Mouse (Mus musculus) frontal cortex, postnatal 14 days (tissue): Measurements from ENCODE around the gene Esam.

Source experiments
- DNase-seq, 2 experiments: peaks; one replicate each; pipeline ENCODE4 v3.0.0; 2022; ENCODE audit warnings: low spot score in 2 of 2

The Esam gene

GRCm38 (mm10) chr9:37554279-37554678 is 26.4 kb downstream of the Esam start:
- no peak for DNase-seq

GRCm38 (mm10) chr9:37554838-37555748 is 27.2 kb downstream of the Esam start, which contains the start of gene Siae:
TSS of gene Siae (plus strand) at chr9:37555698.
- DNase-seq = no peak

GRCm38 (mm10) chr9:37556366-37556765 is 28.5 kb downstream of the Esam start:
- no peak for DNase-seq

DNA sequence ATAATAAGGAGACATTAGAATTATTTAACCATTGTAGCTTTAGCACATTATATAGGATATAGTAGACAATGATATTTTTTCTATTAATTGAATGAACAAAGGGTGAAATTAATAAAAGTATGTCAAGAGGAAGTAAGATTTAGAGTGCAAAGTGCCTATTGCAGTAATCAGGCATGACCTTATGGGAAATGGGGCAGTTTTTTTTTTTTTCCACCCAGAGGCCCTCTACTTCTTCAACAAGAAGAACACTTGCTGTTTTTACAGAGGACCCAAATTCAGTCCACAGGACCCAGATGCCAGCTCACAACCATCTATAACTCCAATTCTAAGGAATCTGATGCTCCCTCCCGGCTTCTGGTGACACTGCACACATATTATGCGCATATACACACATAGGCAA is 32.7 kb downstream of the Esam start:
- no peak for DNase-seq

DNA sequence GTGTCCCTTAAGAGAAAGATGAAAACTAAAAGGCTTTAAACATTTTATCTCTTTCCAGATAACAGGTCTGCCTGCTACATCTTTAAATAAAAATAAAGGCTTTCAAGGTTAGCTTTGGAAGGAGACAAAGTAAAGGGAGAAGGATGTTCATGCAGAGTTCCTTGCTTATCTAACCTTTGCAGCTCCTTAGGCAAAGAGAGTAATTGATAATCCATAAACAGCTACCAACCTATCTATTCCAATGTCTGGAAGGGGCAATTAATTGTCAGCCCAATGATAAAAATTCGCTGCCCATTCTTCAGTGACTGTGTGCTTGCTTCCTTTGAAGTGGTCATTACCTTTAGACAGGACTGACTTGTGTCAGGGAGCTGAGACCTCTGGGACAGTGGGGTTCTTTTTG is 35.9 kb downstream of the Esam start:
- no peak for DNase-seq

- no peak for DNase-seq
Measured at GRCm38 (mm10) chr9:37567019-37567418, 39.1 kb downstream of the Esam start.

DNA sequence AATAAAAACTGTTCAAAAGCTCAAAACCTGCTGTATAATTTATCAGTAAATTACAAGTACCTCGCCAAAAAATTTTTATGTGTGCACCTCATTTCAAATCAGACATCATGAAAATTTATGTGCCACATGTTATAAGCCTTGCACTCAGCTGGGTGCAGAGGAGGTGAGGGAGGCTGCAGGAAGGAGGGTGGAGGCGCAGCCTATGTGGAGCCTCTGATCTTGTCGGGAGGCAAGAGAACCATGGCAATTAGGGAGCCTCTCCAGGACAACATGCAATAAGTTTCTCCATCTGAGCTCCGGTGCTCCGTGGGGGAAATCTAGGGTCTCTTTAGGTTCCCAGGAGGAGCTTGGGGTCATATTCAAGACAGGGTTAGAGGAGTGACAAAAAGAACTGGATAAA is 39.6 kb downstream of the Esam start:
- no peak for DNase-seq

- DNase-seq = peak; percentile 49 to 64
Measured at GRCm38 (mm10) chr9:37567892-37568604, 40.2 kb downstream of the Esam start.

DNA sequence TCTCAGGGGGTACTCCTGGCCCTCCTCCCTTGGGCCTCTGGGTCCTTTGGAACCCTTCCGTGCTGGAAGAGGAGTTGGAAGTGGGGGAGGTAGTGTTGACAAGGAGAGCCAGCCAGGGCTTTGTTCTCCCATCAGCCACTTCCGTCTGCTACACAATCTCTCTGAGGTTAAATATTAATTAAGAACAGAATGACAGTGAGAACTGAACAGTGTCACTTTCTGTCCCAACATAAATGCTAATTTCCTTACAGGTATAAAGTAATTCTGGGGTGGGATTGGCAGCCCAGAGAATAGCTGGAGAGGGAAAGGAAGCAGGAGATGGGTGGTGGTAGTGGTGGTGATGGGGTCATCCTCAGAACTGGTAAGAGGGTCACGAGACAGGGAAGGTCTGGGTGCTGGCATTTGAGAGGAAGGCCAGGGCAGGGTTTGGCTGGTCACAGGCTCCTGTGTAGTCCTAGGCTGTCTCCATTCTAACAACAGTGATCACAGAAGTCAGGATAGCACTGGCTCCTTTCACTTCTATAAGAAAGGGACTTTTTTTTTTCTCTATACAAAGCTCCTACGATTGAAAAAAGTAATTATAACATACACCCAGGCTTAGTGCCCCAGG is 40.8 kb downstream of the Esam start:
- DNase-seq = no peak

GRCm38 (mm10) chr9:37569231-37569835 is 41.5 kb downstream of the Esam start:
- no peak for DNase-seq

GRCm38 (mm10) chr9:37572204-37572876 is 44.5 kb downstream of the Esam start:
- no peak for DNase-seq

DNA sequence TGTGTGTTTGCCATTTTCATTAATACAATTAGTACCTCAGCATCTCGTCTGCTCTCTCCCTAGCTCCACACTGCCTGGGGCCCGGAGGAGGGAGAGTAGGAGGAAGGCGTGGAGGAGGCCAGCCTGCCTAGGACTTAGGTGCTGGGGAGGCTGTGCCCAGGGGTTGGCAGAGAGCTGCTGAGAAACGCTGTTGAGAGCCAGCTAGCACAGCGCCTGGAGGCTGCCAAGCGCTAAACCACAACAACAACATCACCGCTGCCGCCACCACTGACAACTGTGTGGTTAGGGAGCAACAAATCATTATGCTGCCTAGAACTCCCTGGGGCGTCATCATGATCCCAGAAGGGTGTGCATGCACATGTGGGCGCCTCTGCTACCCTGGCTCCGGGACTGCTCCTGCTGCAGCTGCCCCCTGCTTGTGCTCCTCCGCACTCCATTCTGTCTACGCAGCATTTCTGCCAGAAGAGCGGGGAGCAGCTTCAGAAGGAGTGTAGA is 48.6 kb downstream of the Esam start:
- DNase-seq = peak in 1 of 2 experiments; percentile 33

GRCm38 (mm10) chr9:37583594-37583993 is 55.7 kb downstream of the Esam start:
- DNase-seq = no peak

DNA sequence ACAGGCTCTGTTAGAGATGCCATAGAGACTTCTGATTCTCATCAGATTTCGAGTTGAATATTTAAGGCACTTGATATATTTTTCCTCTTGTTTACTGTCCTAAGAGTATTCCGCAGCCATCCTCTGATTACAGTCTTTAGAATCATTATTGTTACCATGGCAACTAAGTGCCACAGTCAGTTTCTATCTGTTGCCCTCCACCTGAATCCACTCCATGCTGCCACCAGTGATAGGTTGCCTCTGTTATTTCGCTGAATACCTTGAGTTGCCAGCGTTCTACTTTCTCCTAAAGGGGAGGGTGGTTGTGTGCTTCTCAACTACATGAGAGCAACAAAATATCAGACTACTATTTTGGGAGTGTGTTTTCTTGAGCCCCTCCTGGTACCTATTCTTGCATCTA is 58.8 kb downstream of the Esam start:
- DNase-seq = no peak
